Mouse (Mus musculus): ENCODE data around the gene Bloc1s1. TPM values are rescaled to one million over a fixed set of nuclear protein-coding genes. Genes with fewer than 3 reads are reported as not detected.

Gene Bloc1s1
- polyA plus RNA-seq, 1 experiment from 2014 or later: 81.9 TPM

- peaks cover 13% of the 10 kb centered on the region for H3K36me3 ChIP-seq
- ATAC-seq (ENCODE audit: low read depth): no peak
Observed at GRCm38 (mm10) chr10:128916665-128917064, 7.2 kb downstream of the Bloc1s1 start.

GRCm38 (mm10) chr10:128915550-128915949 lies 8.3 kb downstream of the Bloc1s1 start:
- no peak for DNase-seq
- Histone ChIP-seq H3K9me3 (replicated peaks) (no peaks in the 10 kb centered on the region), H3K36me3 (peaks cover 13% of the 10 kb centered on the region), H3K4me3 (replicated peaks) (no peak overlapping the region), H3K27me3 (peaks cover 9% of the 10 kb centered on the region), H3K9ac (no peak overlapping the region), H3K27ac (no peak overlapping the region), H3K4me2 (no peak overlapping the region), H3K4me1 (replicated peaks) (peaks cover 20% of the 10 kb centered on the region)
- no peak for ATAC-seq (ENCODE audit: low read depth)
- WGBS (ENCODE audit: insufficient replicate concordance): 64% methylated on average over 2 of the region's 2 CpGs

More at GRCm38 (mm10) chr10:128916665-128917064, 7.2 kb downstream of the Bloc1s1 start:
- Histone ChIP-seq H3K9me3 (replicated peaks) (no peaks in the 10 kb centered on the region), H3K27ac (no peak overlapping the region), H3K27me3 (no peaks in the 10 kb centered on the region), H3K4me3 (replicated peaks) (no peak overlapping the region), H3K4me1 (replicated peaks) (peaks cover 27% of the 10 kb centered on the region), H3K9ac (no peak overlapping the region), H3K4me2 (no peak overlapping the region)
- WGBS (ENCODE audit: insufficient replicate concordance): 61% methylated on average over 3 of the region's 3 CpGs
- DNase-seq: no peak

GRCm38 (mm10) chr10:128913696-128914095 lies 10.1 kb downstream of the Bloc1s1 start:
- peaks cover 28% of the 10 kb centered on the region for H3K27me3 ChIP-seq
- WGBS (ENCODE audit: insufficient replicate concordance): 87% methylated on average over 12 of the region's 12 CpGs
- ATAC-seq (ENCODE audit: low read depth) (no peak), DNase-seq (no peak)
- no peaks in the 10 kb centered on the region for H3K9me3 ChIP-seq (replicated peaks)
- H3K9ac ChIP-seq: no peak overlapping the region
- H3K4me1 ChIP-seq (replicated peaks): peaks cover 26% of the 10 kb centered on the region
- H3K27ac ChIP-seq: no peak overlapping the region
- peaks cover 13% of the 10 kb centered on the region for H3K36me3 ChIP-seq
- H3K4me2 ChIP-seq: no peak overlapping the region
- H3K4me3 ChIP-seq (replicated peaks): no peak overlapping the region

GRCm38 (mm10) chr10:128913219-128913618 lies 10.6 kb downstream of the Bloc1s1 start:
- Histone ChIP-seq H3K36me3 (peaks cover 13% of the 10 kb centered on the region), H3K4me3 (replicated peaks) (no peak overlapping the region), H3K4me2 (no peak overlapping the region), H3K9ac (no peak overlapping the region), H3K4me1 (replicated peaks) (peaks cover 23% of the 10 kb centered on the region), H3K9me3 (replicated peaks) (no peaks in the 10 kb centered on the region), H3K27ac (no peak overlapping the region), H3K27me3 (peaks cover 33% of the 10 kb centered on the region)
- ATAC-seq (ENCODE audit: low read depth): peak; percentile 26; the same call in 1 of the 2 replicates
- peak; percentile 57 for DNase-seq
- WGBS (ENCODE audit: insufficient replicate concordance): 14% methylated on average over 5 of the region's 5 CpGs

DNA sequence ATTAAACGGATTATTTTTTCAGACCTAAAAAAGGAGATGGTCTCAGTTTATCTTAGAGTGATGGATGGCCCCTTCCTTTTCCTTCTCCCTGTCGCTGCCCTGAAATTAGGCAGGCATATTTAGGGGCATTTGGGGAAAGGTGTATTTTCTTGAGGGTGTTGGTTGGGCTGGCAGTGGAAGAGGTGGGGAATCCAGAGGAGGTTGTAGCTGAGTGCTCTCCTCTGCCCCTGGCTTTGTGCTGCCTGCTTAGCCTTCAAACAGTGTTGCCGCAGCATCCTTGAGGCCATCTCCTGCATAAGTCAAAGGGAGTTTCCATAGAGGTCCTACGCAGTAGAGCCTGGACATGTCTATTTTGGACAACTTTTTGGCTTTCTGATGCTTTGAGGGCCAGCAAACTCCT lies 11.0 kb downstream of the Bloc1s1 start:
- Histone ChIP-seq H3K27me3 (peaks cover 37% of the 10 kb centered on the region), H3K4me2 (no peak overlapping the region), H3K9me3 (replicated peaks) (no peaks in the 10 kb centered on the region), H3K9ac (no peak overlapping the region), H3K4me3 (replicated peaks) (no peak overlapping the region), H3K27ac (no peak overlapping the region), H3K4me1 (replicated peaks) (peaks cover 21% of the 10 kb centered on the region), H3K36me3 (peaks cover 11% of the 10 kb centered on the region)
- 61% methylated on average over 4 of the region's 4 CpGs for WGBS (ENCODE audit: insufficient replicate concordance)
- no peak for DNase-seq
- no peak for ATAC-seq (ENCODE audit: low read depth)

DNA sequence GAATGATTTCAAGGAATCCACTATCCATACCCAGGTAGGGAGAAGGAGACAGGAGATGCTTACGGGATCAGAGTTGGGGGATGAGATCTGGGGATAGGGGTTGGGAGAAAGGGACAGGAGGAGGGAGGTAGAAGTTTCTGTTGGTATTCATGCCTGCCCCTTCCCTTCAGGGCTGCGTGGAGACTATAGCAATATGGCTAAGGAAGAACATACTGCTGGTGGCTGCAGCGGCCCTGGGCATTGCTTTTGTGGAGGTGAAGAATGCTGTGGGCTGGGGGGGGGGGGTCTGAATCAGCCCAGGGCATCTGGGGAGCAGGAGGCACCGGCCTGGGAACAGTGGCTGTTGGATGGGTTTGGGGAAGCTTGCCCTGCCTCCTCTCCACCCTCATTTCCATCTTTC lies 11.6 kb downstream of the Bloc1s1 start:
- H3K27ac ChIP-seq: no peak overlapping the region

GRCm38 (mm10) chr10:128911430-128911829 lies 12.4 kb downstream of the Bloc1s1 start:
- no peak overlapping the region for H3K9ac ChIP-seq
- H3K4me2 ChIP-seq: peak overlapping the region; percentile 72; the same call in 1 of the 2 replicates
- no peak overlapping the region for H3K27ac ChIP-seq
- H3K27me3 ChIP-seq: peaks cover 37% of the 10 kb centered on the region
- no peak for ATAC-seq (ENCODE audit: low read depth)
- 0 out of 2 replicates have a peak overlapping the region, but pooled peaks have one; percentile 67 for H3K4me3 ChIP-seq (replicated peaks)
- no peaks in the 10 kb centered on the region; the same call in 1 of the 2 replicates for H3K36me3 ChIP-seq
- 65% methylated on average over 6 of the region's 6 CpGs for WGBS (ENCODE audit: insufficient replicate concordance)
- H3K4me1 ChIP-seq (replicated peaks): peaks cover 16% of the 10 kb centered on the region
- H3K9me3 ChIP-seq (replicated peaks): no peaks in the 10 kb centered on the region
- no peak for DNase-seq

More for the DNA sequence above, 11.6 kb downstream of the Bloc1s1 start:
- peaks cover 6% of the 10 kb centered on the region for H3K36me3 ChIP-seq
- ATAC-seq (ENCODE audit: low read depth) (no peak), DNase-seq (no peak)
- no peak overlapping the region for H3K4me2 ChIP-seq
- H3K4me3 ChIP-seq (replicated peaks): no peak overlapping the region
- H3K9ac ChIP-seq: no peak overlapping the region
- peaks cover 37% of the 10 kb centered on the region for H3K27me3 ChIP-seq
- H3K4me1 ChIP-seq (replicated peaks): peaks cover 16% of the 10 kb centered on the region
- WGBS (ENCODE audit: insufficient replicate concordance): 66% methylated on average over 3 of the region's 4 CpGs
- no peaks in the 10 kb centered on the region for H3K9me3 ChIP-seq (replicated peaks)

GRCm38 (mm10) chr10:128910066-128910841 lies 13.6 kb downstream of the Bloc1s1 start:
- Histone ChIP-seq H3K27ac (peak overlapping the region; percentile 23; the same call in 1 of the 2 replicates), H3K9ac (peak overlapping the region; percentile 70), H3K4me3 (replicated peaks) (peak overlapping the region; percentile 67), H3K27me3 (peaks cover 37% of the 10 kb centered on the region), H3K4me1 (replicated peaks) (peaks cover 16% of the 10 kb centered on the region), H3K36me3 (no peaks in the 10 kb centered on the region; the same call in 1 of the 2 replicates), H3K9me3 (replicated peaks) (no peaks in the 10 kb centered on the region), H3K4me2 (peak overlapping the region; percentile 72)
- WGBS (ENCODE audit: insufficient replicate concordance): 3% methylated on average over 64 of the region's 66 CpGs
- DNase-seq (no peak), ATAC-seq (ENCODE audit: low read depth) (0 out of 2 replicates have a peak, but pooled peaks have one; percentile 11)

- Histone ChIP-seq H3K27ac (peak overlapping the region; percentile 23; the same call in 1 of the 2 replicates), H3K4me1 (replicated peaks) (peaks cover 16% of the 10 kb centered on the region), H3K9ac (peak overlapping the region; percentile 70), H3K27me3 (peaks cover 37% of the 10 kb centered on the region), H3K9me3 (replicated peaks) (no peaks in the 10 kb centered on the region), H3K4me2 (peak overlapping the region; percentile 72), H3K36me3 (no peaks in the 10 kb centered on the region; the same call in 1 of the 2 replicates), H3K4me3 (replicated peaks) (peak overlapping the region; percentile 67)
- WGBS (ENCODE audit: insufficient replicate concordance): 1% methylated on average over 39 of the region's 41 CpGs
- DNase-seq (no peak), ATAC-seq (ENCODE audit: low read depth) (peak; percentile 55)
Observed at GRCm38 (mm10) chr10:128909567-128910028, 14.2 kb downstream of the Bloc1s1 start.

DNA sequence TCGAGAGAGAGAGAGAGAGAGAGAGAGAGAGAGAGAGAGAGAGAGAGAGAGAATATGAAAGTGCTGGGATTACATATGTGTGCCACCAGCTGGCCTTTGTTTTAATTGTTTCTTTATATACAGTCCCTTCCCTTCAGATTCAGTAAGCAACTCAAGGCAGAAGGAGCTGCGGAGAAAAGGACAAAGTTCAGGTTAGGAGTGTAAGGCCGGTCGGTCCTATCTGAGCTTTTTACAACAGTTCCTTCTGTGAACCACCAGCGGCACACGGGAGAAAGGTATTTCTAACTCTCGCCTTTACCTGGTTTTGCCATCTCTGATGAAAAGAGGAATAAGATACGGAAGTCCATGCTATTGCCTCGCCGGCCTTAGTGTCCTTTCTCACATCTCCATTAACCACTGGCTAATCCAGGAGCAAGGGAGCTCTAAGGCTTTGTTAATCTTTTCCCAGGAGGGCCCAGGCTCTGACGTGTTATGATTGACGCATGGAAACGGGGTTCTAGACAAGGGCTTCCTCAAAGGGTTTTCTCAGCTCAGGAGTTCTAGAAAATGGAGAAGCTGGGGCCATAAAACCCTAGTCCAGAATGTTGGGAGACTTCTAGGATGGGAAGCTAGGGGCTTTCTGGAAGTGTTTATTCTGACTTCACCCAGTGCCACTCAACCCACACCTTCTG lies 14.9 kb downstream of the Bloc1s1 start:
- no peaks in the 10 kb centered on the region for H3K9me3 ChIP-seq (replicated peaks)
- peak overlapping the region; percentile 70 for H3K9ac ChIP-seq
- H3K4me1 ChIP-seq (replicated peaks): peaks cover 16% of the 10 kb centered on the region
- H3K27ac ChIP-seq: no peak overlapping the region; the same call in 1 of the 2 replicates
- peak overlapping the region; percentile 72 for H3K4me2 ChIP-seq
- 59% methylated on average over 13 of the region's 13 CpGs for WGBS (ENCODE audit: insufficient replicate concordance)
- no peak for DNase-seq
- H3K27me3 ChIP-seq: peaks cover 37% of the 10 kb centered on the region
- peak overlapping the region; percentile 67 for H3K4me3 ChIP-seq (replicated peaks)
- H3K36me3 ChIP-seq: no peaks in the 10 kb centered on the region
- no peak for ATAC-seq (ENCODE audit: low read depth)

DNA sequence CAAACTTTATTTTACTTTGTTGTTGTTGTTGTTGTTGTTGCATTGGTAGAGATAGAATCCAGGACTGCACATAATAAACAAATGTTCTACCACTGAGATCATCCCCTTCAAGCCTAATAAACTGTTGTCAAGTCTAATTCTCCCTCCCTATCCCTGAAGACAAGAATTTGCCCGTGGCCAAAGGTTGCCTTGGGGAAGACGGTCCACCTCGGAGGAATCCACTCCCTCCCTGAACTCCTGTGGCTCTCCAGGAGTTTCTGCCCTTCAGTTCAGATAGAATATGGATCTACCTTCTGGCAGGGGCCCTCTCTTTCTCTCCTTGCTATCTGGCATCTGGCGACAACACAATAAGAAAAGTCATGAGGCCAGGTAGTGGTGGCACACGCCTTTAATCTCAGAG lies 19.0 kb downstream of the Bloc1s1 start:
- Histone ChIP-seq H3K4me1 (replicated peaks) (peaks cover 12% of the 10 kb centered on the region), H3K9me3 (replicated peaks) (no peaks in the 10 kb centered on the region), H3K27me3 (peaks cover 20% of the 10 kb centered on the region), H3K4me2 (no peak overlapping the region), H3K4me3 (replicated peaks) (no peak overlapping the region), H3K27ac (no peak overlapping the region), H3K36me3 (no peaks in the 10 kb centered on the region), H3K9ac (no peak overlapping the region)
- WGBS (ENCODE audit: insufficient replicate concordance): 58% methylated on average over 5 of the region's 5 CpGs
- no peak for ATAC-seq (ENCODE audit: low read depth)
- DNase-seq: no peak
